Mouse (Mus musculus) myocyte (in vitro differentiated cells): Measurements from ENCODE around the gene Fam166b. TPM values are rescaled to one million over a fixed set of nuclear protein-coding genes. Genes with fewer than 3 reads are reported as not detected.

Experiments used
- H3K27me3 ChIP-seq: one replicate; pipeline ENCODE4 v1.6.1; 2011; ENCODE audit not compliant: control insufficient read depth, insufficient read depth, insufficient read length
- H3K36me3 ChIP-seq: one replicate; pipeline ENCODE4 v1.6.1; 2011; ENCODE audit not compliant: control insufficient read depth, insufficient read depth
- H3K4me2 ChIP-seq: one replicate; pipeline ENCODE4 v1.6.1; 2011; ENCODE audit warnings: low read depth, control low read depth
- H3K4me3 ChIP-seq: one replicate; pipeline ENCODE4 v1.5.1; 2011; ENCODE audit warnings: mild to moderate bottlenecking, control low read depth, moderate library complexity
- H3K79me2 ChIP-seq: one replicate; pipeline ENCODE4 v1.6.1; 2011; ENCODE audit not compliant: control insufficient read depth, insufficient read depth
- H3ac ChIP-seq: one replicate; pipeline ENCODE4 v1.6.1; 2011; ENCODE audit not compliant: control insufficient read depth, insufficient read length
- CEBPB ChIP-seq: IDR thresholded peaks from 2 replicates; pipeline ENCODE4 v1.6.1; 2011; ENCODE audit warnings: mild to moderate bottlenecking, moderate library complexity; ENCODE audit not compliant: poor library complexity, insufficient read depth, severe bottlenecking
- E2F4 ChIP-seq: IDR thresholded peaks from one replicate; pipeline ENCODE4 v1.6.1; 2011; ENCODE audit warnings: mild to moderate bottlenecking, control low read depth, moderate library complexity; ENCODE audit not compliant: insufficient read depth
- MAX ChIP-seq: IDR thresholded peaks from one replicate; pipeline ENCODE4 v1.6.1; 2011; ENCODE audit warnings: low read depth, mild to moderate bottlenecking, control low read depth
- MYOD1 ChIP-seq, 3 experiments: IDR thresholded peaks; one replicate each; pipeline ENCODE4 v1.6.1; 2011; ENCODE audit warnings: control low read depth in 2 of 3, low read depth in 2 of 3, mild to moderate bottlenecking in 2 of 3, moderate library complexity in 1 of 3; ENCODE audit not compliant: insufficient read length in 2 of 3, control insufficient read depth in 1 of 3
- MYOG ChIP-seq, 3 experiments: IDR thresholded peaks; one replicate each; pipeline ENCODE4 v1.6.1; 2011; ENCODE audit warnings: control low read depth in 2 of 3, low read depth in 2 of 3, mild to moderate bottlenecking in 2 of 3; ENCODE audit not compliant: insufficient read length in 2 of 3, control insufficient read depth in 1 of 3, insufficient read depth in 1 of 3
- POLR2A ChIP-seq: IDR thresholded peaks from one replicate; pipeline ENCODE4 v1.6.1; 2011; ENCODE audit warnings: low read depth, mild to moderate bottlenecking, control low read depth, moderate library complexity; ENCODE audit not compliant: insufficient read length
- POLR2AphosphoS2 ChIP-seq: IDR thresholded peaks from one replicate; pipeline ENCODE4 v1.6.1; 2011; ENCODE audit warnings: low read depth, control low read depth; ENCODE audit not compliant: insufficient read length
- REST ChIP-seq: IDR thresholded peaks from one replicate; pipeline ENCODE4 v1.6.1; 2011; ENCODE audit warnings: mild to moderate bottlenecking, control low read depth, moderate library complexity; ENCODE audit not compliant: insufficient read depth, insufficient read length
- SRF ChIP-seq: IDR thresholded peaks from one replicate; pipeline ENCODE4 v1.6.1; 2011; ENCODE audit warnings: low read depth; ENCODE audit not compliant: control insufficient read depth, insufficient read length
- TCF12 ChIP-seq: IDR thresholded peaks from one replicate; pipeline ENCODE4 v1.6.1; 2011; ENCODE audit warnings: mild to moderate bottlenecking, control low read depth; ENCODE audit not compliant: poor library complexity, insufficient read depth, severe bottlenecking
- TCF3 ChIP-seq: IDR thresholded peaks from one replicate; pipeline ENCODE4 v1.6.1; 2011; ENCODE audit warnings: low read depth, control low read depth; ENCODE audit not compliant: insufficient read length
- USF1 ChIP-seq: IDR thresholded peaks from one replicate; pipeline ENCODE4 v1.6.1; 2011; ENCODE audit warnings: low read depth, mild to moderate bottlenecking, control low read depth, moderate library complexity
- polyA plus RNA-seq: library from polyadenylated mRNA; unstranded; fragments of >200 nt; fragmentation: generic; extraction: Trizol; gene quantifications from one replicate; pipeline ENCODE4 v1.2.1, GENCODE M21; 2012; ENCODE audit warnings: missing spikeins

Gene Fam166b
- polyA plus RNA-seq, 1 experiment: 0.04 TPM

- H3ac ChIP-seq: no peak overlapping the region
- no peaks in the 10 kb centered on the region for H3K27me3 ChIP-seq
- no peaks in the 10 kb centered on the region for H3K79me2 ChIP-seq
- no peak overlapping the region for H3K4me2 ChIP-seq
- H3K36me3 ChIP-seq: no peaks in the 10 kb centered on the region
- H3K4me3 ChIP-seq: no peak overlapping the region
- TF ChIP-seq MYOD1 (IDR thresholded peaks at IDR 0.05; ENCODE audit: control insufficient read depth in 1 of 3, insufficient read length in 2 of 3, low read depth in 2 of 3) (no peak), POLR2AphosphoS2 (no peak), CEBPB (no peak), USF1 (no peak), REST (no peak), E2F4 (no peak), TCF12 (no peak), TCF3 (no peak)
Measured at GRCm38 (mm10) chr4:43473636-43474035, 44.7 kb upstream of the Fam166b start.

- TF ChIP-seq SRF: no peak
- TF ChIP-seq USF1: no peak
- H3K4me3 ChIP-seq: no peak overlapping the region
- no peaks in the 10 kb centered on the region for H3K36me3 ChIP-seq
- no peaks in the 10 kb centered on the region for H3K79me2 ChIP-seq
- no peak overlapping the region for H3ac ChIP-seq
- no peak overlapping the region for H3K4me2 ChIP-seq
- no peaks in the 10 kb centered on the region for H3K27me3 ChIP-seq
Measured at GRCm38 (mm10) chr4:43470301-43470700, 41.4 kb upstream of the Fam166b start.

DNA sequence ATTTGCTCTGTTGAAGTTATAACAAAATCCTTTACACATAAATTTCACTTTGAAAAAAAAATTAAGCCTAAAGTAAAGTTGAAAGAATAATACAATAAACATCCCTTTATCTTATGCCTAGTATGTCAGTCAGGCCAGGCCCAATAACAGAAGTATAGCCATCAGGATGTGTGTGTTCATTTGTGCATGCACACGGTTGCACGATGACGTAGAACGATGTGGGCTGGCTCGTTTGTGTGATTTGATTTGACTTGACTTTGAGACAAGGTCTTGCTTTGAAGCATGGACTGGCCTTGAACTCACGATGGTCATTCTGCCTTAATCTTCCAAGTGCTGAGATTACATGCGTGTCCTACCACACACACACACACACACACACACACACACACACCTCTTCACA, 37.9 kb upstream of the Fam166b start:
- Histone ChIP-seq H3K4me3 (no peak overlapping the region), H3K79me2 (no peaks in the 10 kb centered on the region), H3ac (no peak overlapping the region), H3K27me3 (no peaks in the 10 kb centered on the region), H3K4me2 (no peak overlapping the region), H3K36me3 (no peaks in the 10 kb centered on the region)
- TF ChIP-seq POLR2A: no peak
- no peak for TF ChIP-seq POLR2AphosphoS2
- no peak for TF ChIP-seq TCF3
- no peak for TF ChIP-seq MYOG (IDR thresholded peaks at IDR 0.05; ENCODE audit: control insufficient read depth in 1 of 3, insufficient read depth in 1 of 3, insufficient read length in 2 of 3, low read depth in 2 of 3)
- no peak for TF ChIP-seq CEBPB
- no peak for TF ChIP-seq MYOD1 (IDR thresholded peaks at IDR 0.05; ENCODE audit: control insufficient read depth in 1 of 3, insufficient read length in 2 of 3, low read depth in 2 of 3)
- no peak for TF ChIP-seq TCF12
- no peak for TF ChIP-seq SRF
- no peak for TF ChIP-seq E2F4
- TF ChIP-seq MAX: no peak
- no peak for TF ChIP-seq USF1

DNA sequence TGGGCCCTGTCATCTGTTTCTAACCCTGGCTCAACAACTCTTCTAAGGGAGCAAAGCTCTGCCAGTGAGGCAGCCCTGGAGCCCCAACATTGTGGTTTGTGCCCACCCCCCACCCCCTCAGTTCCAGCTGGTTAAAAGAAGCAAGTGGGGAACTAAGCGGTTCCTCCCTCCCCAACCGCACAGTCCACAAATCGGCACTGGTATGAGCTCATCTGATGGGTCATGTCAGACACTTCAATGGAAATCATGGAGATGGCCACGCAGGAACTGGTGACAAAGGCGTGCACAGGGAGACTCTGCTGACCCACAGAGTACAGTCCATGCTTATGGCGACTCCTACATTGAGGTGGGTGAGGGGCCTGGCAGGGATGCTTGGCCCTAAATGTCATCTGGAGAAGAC, 37.0 kb upstream of the Fam166b start:
- TF ChIP-seq USF1 (no peak), POLR2AphosphoS2 (no peak), SRF (no peak), TCF12 (no peak), MYOD1 (IDR thresholded peaks at IDR 0.05; ENCODE audit: control insufficient read depth in 1 of 3, insufficient read length in 2 of 3, low read depth in 2 of 3) (no peak), CEBPB (no peak), POLR2A (no peak), MYOG (IDR thresholded peaks at IDR 0.05; ENCODE audit: control insufficient read depth in 1 of 3, insufficient read depth in 1 of 3, insufficient read length in 2 of 3, low read depth in 2 of 3) (no peak), REST (no peak), MAX (no peak), TCF3 (no peak), E2F4 (no peak)
- no peak overlapping the region for H3K4me3 ChIP-seq
- no peaks in the 10 kb centered on the region for H3K79me2 ChIP-seq
- H3K27me3 ChIP-seq: no peaks in the 10 kb centered on the region
- no peaks in the 10 kb centered on the region for H3K36me3 ChIP-seq
- no peak overlapping the region for H3K4me2 ChIP-seq
- H3ac ChIP-seq: no peak overlapping the region

GRCm38 (mm10) chr4:43463102-43463501, 34.2 kb upstream of the Fam166b start:
- Histone ChIP-seq H3K79me2 (no peaks in the 10 kb centered on the region), H3K36me3 (no peaks in the 10 kb centered on the region), H3K27me3 (no peaks in the 10 kb centered on the region), H3K4me2 (no peak overlapping the region), H3ac (no peak overlapping the region), H3K4me3 (no peak overlapping the region)
- no peak for TF ChIP-seq TCF3
- no peak for TF ChIP-seq REST
- TF ChIP-seq POLR2AphosphoS2: no peak
- TF ChIP-seq TCF12: no peak
- no peak for TF ChIP-seq CEBPB
- TF ChIP-seq USF1: no peak
